Mouse (Mus musculus): ENCODE measurements around the gene St3gal6.
"Not testable (repeated sequence)": the region's sequence is repeated elsewhere in the genome, so short reads cannot be mapped to it uniquely, and the experiment has no call there.

St3gal6 gene

DNA sequence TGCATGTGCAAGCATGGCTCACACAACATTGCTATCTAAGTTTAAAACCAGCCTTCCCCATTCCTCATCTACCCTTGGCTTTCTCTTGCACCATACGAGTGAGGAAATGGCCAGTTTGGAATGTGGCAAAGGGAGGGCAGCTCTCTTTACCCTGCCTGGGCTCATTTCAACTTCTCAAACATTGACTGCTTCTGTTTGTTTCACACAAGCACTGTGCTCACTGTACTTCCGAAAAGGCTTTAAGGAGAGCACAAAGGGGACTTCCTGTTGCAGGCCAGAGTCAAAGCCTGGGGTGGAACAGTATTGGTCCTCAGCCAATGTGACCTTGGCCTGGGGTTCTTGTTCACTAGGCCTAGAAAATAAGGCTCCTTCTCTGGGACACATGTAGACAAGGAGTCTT, 47.7 kb downstream of the St3gal6 start:
- ATAC-seq (ENCODE audit: low TSS enrichment) = no peak

DNA sequence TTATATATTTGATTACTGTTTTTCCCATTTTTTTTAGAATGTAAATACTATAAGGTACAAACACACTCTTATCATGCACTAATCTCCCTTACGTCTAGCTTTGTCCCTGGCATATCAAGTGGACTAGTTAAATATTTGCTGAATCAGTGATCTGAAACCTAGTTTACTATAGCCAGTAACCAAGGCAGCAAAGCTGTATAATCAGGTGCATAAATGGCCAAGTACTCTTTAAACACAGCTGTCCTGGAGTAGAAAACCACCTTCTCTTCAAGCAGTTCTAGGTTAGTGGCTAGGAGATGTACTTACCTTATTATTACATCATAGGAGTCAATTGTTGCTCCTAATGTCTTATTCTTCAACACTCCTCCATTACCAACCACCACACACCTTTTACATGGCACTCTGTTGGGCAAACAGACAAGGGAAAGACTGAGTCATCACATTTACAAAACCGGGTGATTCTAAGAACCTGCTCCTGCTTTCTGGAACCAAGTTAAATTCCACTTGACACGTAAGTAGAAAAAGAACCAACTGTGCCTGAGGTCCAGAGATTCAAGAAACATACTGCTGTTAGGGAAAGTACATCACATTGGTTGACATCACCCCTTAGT, 48.4 kb downstream of the St3gal6 start:
- ATAC-seq (ENCODE audit: low TSS enrichment) = no peak

DNA sequence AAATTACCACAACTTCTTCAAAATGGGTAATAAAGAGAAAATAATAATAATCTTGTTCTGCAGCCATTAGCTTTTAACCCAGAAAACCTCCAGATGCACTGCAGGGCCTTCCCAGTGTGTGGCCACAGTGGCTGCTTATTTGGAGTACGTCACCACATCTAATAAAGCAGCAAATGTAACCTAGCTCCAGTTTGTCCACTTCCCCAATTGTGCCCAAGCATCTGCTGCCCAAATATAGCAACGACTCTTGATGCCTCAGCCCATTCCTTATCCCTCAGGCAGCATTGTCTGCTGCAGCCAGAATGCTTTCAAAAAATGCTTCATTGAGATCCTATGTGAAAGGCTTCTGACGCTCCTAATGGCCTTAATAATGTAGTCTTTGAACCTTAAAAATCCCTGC, 49.2 kb downstream of the St3gal6 start:
- ATAC-seq (ENCODE audit: low TSS enrichment) = peak; percentile 36; the same call in 1 of the 2 replicates

DNA sequence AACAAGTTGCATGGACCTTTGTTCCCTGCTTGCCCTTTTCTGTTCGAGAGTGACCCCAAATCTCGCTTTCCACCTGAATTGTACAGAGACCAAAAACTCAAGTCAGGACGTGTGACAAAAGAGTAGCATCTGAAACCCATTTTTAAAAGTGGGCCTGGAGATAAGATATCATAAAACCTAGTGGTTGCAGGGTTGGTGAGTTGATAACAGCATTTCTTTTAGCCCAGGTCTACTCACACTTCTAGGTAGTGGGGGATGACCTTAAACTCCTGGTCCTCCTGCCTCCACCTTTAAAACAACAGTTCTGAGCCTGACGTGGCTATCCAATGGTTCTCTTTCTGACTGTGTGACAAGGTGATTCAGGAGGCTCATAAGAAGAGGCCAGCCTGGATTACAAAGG, 53.2 kb downstream of the St3gal6 start:
- no peak for ATAC-seq (ENCODE audit: low TSS enrichment)

DNA sequence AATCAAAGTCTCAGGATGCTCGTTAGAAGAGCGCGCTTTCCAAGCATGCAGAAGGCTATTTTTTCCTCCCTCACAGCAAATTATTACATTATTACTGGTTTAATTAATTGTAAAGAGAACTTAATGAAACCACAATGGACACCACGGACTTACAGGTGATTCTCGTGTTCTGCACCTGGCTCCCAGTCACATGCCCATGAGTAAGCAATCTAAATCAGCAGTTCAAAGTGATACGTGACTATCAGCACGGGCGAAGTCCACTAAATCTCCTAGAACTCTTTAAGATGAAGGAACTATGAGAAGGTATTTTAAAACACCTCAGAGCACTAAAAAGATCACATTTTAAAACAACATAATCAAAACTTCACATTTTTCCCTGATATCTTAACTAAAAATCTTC, 54.0 kb downstream of the St3gal6 start:
- no peak for ATAC-seq (ENCODE audit: low TSS enrichment)

DNA sequence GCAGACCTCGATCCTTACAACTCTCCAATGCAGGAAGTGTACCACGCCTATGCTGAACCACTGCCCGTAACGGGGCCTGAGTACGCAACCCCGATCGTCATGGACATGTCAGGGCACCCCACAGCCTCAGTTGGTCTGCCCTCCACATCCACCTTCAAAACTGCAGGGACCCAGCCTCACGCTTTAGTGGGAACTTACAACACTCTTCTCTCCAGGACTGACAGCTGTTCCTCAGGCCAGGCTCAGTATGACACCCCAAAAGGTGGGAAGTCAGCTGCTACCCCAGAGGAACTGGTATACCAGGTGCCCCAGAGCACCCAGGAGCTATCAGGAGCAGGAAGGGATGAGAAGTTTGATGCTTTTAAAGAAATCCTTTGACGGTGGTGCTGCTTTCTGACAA, 58.6 kb downstream of the St3gal6 start:
- no peak for ATAC-seq (ENCODE audit: low TSS enrichment)

DNA sequence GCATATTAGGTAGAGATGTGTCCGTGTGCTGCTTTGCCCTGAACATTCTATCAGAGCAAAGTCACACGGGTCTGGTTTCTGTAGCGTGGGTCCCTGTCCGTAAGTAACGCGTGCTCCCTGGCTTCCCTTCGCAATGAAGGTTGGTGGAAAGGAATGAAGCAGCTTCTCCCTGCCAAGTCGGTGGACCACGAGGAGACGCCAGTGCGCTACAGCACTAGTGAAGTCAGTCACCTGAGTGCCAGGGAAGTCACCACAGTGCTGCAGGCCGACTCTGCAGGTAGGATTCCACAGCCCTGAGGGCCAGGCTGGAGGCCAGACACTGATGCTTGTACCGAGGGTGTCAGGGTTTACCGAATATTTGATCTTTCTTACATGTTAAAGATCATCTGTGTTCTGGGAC, 60.0 kb downstream of the St3gal6 start:
- no peak for ATAC-seq (ENCODE audit: low TSS enrichment)

DNA sequence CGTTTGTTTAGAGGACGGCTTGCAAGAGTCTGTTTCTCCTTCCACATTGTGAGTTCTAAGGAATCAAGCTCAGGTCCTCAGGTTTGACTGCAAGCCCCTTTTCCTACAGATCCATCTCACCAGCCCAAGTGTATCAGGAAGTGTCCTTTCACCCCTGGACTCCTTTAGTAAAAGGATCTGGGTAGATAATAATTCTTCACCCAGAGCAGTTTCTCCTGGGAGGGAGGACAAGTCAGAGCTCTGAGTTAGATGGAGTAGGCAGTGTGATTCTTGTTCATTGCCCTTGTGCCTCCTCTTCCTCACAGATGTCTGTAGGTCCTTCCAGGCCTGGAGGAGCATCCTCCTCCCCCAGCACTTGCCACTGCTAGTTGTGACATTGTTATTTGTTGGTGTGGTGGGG, 61.5 kb downstream of the St3gal6 start:
- ATAC-seq (ENCODE audit: low TSS enrichment) = no peak

DNA sequence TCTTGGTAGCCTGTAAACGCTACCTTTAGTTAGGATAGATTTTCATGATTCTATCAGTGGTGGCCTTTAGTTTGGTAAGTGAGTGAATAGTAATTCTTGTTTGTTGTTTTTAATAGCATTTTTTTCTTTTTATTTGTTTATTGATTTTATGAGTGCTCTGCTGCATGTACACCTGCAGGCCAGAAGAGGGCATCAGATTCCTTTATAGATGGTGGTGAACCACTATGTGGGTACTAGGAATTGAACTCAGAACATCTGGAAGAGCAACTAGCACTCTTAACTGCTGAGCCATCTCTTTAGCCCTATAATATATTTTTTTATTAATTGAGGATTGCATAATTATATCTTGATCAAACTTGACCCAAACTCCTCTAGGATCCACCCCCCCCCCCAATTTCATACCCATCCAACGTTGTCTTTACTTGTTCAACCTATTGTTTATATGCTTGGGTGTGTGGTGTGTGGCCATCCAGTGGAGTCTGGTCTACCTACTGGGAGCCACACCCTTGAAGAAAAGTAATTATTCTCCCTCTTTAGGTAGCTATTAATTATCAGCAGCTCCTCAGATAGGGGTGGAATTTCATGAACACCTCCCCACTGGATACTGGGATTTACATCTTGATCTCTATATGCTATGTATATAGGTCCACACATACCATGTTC, 62.1 kb downstream of the St3gal6 start:
- ATAC-seq (ENCODE audit: low TSS enrichment) = no peak

DNA sequence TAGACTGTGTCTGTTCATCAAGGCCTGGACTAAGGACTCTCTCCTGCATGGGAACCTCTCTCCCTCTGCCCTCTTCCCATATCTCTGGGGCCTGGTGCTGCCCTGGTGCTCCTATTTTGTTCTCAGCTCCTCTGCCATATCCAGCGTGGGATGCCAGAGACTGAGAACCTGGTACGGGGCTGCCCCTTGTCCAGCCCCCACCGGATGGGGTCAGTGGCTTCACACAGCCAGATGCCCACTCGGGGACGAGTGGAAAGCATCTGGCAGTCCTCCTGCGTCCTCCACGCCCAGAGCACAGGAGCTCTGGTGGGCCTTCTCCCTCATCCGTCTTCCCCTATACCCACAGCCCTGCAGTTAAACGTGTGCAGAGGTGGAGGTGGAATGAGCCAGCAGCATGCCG, 63.7 kb downstream of the St3gal6 start:
- no peak for ATAC-seq (ENCODE audit: low TSS enrichment)

DNA sequence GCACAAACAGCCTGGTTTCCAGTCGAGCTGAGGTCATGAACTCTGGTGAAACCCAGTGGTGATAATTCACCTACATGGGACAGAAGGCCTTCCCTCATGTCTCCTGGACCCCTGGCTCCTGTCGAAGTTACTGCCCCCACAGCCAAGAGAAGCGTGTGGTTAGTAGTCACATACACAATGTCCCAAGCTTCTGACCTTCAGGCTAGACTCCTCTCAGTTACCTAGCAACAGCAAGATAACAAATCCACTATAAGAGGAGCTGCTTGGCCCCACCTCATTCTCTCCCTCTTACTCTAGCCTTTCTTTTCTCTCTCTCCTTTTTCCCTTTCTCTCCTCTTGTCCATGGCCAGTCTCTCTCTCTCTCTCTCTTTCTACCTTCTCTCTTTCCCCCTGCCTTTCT, 64.1 kb downstream of the St3gal6 start:
- not testable (repeated sequence) for ATAC-seq (ENCODE audit: low TSS enrichment)

DNA sequence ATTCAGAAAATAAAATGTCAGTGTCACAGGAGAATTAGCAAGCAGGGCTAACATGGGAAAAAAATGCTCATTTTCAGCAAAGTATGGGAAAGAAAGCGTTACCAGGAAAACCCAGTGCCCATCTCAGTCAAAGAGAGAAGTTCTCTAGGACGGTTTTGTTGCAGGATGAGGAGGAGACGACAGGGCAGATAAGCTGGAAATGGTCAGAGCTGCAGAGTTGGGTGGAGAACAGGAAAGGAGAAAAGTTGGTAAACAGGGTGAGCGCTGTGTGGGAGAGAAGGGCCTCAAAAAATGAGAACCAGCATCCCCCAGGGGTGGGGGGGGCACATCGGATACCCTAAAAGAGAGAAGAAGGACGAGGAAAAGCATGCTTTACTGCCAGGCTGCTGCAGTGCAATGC, 67.1 kb downstream of the St3gal6 start:
- no peak for ATAC-seq (ENCODE audit: low TSS enrichment)

DNA sequence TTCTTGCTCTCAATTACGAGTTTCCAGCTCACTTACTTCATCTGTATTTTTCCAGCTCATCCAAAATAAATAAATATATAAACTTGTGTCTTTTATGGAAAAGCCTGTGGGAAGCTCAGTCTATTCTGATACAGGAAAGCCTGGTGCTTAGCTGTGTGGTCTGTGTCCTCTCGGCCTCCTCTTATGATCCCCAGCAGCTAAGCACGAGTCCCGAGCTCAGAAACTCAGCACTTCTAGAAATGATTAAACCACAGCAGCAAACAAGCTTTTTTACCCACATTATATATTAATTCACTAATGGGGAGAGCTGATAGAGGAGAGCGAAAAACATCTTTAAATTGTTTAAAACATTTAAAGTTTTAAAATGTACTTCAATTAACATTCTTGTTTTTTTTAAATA, 67.6 kb downstream of the St3gal6 start:
- no peak for ATAC-seq (ENCODE audit: low TSS enrichment)

DNA sequence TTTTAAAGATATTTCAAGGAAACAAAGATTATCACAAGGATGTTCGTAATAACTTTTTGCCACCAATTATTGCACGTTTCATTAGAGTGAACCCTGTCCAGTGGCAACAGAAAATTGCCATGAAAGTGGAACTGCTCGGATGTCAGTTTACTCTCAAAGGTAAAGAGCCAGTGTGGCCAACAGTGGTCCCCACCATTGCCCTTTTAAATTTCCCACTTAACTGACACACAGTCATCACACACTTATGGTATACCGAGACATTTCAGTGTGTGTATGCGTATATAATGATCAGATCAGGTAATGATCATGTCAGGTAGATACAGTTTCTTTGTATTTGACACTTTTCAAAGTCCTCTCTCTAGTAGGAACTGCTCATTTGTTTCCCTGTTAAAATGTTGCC, 68.9 kb downstream of the St3gal6 start:
- no peak for ATAC-seq (ENCODE audit: low TSS enrichment)

DNA sequence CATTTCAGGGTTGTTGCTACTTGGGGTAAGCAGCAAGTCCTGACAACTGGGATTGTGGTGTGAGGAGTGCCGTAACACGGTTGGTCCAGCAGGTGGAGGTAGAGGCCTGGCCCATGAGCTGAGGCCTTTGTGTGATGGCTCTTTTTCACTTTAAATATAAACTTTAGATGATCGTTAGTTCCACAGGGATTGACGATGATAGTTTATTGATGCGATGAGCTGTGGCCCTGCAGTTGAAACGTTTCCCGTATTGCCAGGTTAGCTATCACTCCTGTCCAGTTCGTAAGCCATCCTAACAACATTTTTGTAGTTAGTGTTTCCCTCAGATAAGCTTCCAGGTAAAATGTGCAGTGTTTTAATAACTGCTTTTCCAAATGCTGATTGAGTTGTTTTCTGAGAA, 69.4 kb downstream of the St3gal6 start:
- peak; percentile 91 for ATAC-seq (ENCODE audit: low TSS enrichment)

DNA sequence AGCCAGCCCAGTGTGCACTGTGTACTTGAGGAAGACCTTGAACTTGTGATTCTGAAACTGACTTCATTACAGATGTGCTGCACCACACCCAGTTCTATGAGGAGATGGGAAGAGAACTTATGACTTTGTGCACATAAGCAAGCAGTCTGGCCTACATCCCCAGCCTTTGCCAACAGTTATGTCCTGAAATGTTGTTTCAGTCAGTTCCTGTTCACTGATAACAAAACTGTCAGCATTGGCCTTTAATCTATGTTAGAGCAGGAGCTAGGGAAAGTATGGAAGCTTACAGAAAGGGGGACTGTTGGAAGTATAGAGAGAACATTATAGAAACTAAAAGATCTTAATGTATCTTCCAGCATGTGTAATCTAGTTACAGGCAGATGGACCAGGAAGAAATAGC, 70.2 kb downstream of the St3gal6 start:
- no peak for ATAC-seq (ENCODE audit: low TSS enrichment)

DNA sequence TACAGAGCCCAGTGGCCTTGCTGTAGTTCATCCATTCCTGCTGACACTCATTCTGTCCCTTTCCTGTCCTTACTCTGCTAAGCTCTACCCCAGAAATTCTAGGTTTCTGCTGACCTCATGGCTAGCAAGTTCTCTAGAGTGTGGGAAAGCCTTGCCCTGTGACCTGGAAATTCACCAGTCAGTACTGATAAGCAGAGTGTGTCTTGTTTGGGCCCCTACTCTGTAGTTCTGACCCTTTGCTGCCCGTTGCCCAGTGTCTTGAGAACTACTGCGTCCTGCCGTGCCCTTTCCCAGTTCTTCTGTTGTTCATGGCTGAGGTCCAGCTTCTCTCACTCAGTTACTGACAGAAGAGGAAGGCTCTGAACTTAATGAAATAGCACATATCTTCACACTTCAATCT, 70.9 kb downstream of the St3gal6 start:
- ATAC-seq (ENCODE audit: low TSS enrichment) = no peak

DNA sequence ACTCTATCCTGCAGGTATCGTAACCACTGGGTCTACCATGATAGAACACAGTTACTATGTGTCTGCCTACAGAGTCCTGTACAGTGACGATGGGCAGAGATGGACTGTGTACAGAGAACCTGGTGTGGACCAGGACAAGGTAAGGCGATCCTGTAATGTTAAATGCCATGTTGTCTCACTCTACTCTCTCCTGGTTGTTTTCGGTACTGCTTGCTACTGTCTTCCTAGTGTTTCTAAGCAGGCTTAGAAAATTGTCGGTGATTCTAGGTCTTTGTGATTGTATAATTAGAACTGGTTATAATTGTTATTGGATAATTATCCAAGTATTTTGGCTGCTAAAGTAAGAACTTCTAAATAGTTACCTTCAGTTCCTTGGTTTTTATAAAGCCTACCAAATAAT, 72.4 kb downstream of the St3gal6 start:
- no peak for ATAC-seq (ENCODE audit: low TSS enrichment)

DNA sequence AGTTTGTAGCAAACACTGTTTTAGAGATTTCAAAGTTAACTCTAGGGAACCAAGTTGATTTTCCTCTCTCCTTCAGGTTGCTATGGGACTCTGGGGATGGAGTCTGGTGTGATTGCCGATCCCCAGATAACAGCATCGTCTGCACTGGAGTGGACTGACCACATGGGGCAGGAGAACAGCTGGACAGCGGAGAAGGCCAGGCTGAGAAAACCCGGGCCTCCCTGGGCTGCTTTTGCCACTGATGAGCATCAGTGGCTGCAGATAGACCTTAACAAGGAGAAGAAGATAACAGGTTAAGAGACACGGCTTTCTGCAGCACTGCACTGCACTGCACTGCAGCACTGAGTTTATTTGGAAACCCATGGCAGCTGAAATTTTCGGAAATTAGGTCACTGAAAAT, 73.4 kb downstream of the St3gal6 start:
- ATAC-seq (ENCODE audit: low TSS enrichment) = no peak

DNA sequence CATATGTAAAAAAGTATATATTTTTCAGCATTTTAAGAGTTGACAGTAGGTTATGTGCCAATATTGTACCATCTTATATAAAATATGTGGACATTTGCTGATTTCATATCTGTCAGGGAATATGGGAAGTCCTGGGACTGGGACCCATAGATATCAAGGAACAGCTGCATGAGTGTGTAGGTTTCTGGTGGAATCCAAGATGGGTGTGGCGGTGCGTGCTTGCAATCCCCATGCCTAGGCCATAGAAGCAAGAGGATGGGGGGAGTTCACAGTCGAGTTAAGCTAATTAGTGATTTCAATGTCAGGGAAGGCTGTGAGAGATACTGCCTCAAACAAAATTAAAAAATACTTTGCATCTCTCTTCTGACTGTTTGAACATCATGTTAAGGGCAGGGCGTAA, 75.0 kb downstream of the St3gal6 start:
- ATAC-seq (ENCODE audit: low TSS enrichment) = no peak

DNA sequence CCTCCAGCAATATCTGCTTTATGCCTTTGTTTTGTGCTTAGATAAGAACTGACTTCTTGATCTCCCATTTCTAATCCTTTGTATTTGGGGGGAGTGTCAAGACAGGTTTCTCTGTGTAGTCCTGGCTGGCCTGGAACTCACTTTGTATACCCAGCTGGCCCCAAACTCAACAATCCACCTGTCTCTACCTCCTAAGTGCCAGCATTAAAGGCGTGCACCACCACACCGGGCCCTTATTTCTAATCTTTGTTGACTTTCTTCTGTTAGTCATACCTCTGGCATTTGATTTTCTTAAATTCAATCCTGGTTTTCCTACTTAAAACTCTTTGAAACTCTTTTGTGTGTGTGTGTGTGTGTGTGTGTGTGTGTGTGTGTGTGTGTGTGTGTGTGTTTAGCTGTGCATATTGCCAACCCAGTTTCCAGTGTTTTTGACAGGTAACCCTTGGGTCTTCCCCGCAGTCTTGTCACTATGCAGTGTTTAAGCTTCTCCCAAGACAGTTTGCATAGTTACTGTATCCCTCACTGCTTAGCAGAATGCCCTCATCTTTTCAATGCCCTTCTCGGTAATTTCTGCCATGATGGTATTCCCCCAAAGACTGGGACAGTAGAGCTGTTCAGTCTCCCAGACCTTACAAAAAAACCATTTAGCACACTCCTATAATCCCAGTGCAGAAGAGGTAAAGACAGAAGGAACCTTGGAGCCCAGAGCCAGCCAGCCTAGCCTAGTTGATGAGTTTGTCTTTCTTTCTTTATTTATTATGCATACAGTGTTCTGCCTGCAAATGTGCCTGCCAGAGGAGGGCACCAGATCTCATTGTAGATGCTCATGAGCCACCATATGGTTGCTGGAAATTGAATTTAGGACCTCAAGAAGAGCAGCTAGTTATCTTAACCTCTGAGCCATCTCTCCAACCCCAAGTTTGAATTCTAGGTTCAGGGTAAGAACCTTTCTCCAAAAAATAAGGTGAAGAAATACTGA, 77.5 kb downstream of the St3gal6 start:
- peak; percentile 87 for ATAC-seq (ENCODE audit: low TSS enrichment)

DNA sequence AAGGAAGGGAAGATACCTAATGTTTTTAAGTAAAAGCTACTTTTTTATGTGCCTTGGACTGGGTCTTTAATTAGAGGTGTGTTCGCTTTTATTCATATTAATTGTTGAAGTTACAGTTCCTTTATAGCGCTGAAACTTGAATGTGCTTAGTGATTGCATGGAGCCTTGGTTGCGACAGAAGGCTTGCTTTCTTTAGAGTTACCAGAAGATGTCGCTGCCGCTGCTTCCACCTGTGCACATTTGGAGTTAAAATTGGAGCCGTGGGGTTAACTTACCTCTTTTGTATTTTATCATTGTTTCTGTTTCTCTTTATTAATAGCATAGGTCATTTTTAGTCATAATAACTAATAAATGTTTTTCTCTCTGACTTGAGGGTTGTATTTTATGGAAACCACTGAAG, 79.3 kb downstream of the St3gal6 start:
- 0 out of 2 replicates have a peak, but pooled peaks have one; percentile 45 for ATAC-seq (ENCODE audit: low TSS enrichment)

DNA sequence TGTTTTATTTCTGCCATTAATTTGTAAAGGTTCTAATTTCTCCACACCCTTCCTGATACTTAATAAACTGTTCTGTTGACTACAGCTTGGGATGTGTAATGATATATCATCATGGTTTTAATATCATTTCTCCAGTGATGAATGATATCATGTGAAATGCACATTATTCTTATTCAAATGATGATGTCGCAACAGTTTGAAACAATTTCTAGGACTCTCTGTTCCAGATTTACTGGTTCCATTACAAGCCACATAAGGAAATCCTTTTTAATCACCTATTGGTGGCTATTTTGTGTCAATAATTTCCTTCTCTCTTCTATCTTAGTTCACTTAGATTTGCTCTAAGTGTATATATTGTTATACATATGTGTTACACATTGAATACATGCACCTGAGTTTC, 91.7 kb downstream of the St3gal6 start:
- no peak for ATAC-seq (ENCODE audit: low TSS enrichment)
